Mouse (Mus musculus): Measurements from ENCODE around the gene Zdhhc12.
"Not testable (repeated sequence)": the region's sequence is repeated elsewhere in the genome, so short reads cannot be mapped to it uniquely, and the experiment has no call there.

Zdhhc12 gene

GRCm38 (mm10) chr2:30066046-30066901 is 27.2 kb downstream of the Zdhhc12 start:
- DNase-seq (ENCODE audit: low read depth in 1 of 2, low spot score in 2 of 2) = peak; percentile 81 to 86

- DNase-seq (ENCODE audit: low read depth in 1 of 2, low spot score in 2 of 2) = no peak
Measured at GRCm38 (mm10) chr2:30064298-30064697, 29.1 kb downstream of the Zdhhc12 start.

- no peak for DNase-seq (ENCODE audit: low read depth in 1 of 2, low spot score in 2 of 2)
Measured at GRCm38 (mm10) chr2:30063791-30064190, 29.7 kb downstream of the Zdhhc12 start.

GRCm38 (mm10) chr2:30063235-30063634 is 30.2 kb downstream of the Zdhhc12 start:
- DNase-seq (ENCODE audit: low read depth in 1 of 2, low spot score in 2 of 2) = no peak

GRCm38 (mm10) chr2:30062249-30063093 is 31.0 kb downstream of the Zdhhc12 start:
- DNase-seq (ENCODE audit: low read depth in 1 of 2, low spot score in 2 of 2) = no peak

GRCm38 (mm10) chr2:30061215-30062166 is 32.0 kb downstream of the Zdhhc12 start:
- DNase-seq (ENCODE audit: low read depth in 1 of 2, low spot score in 2 of 2) = no peak

GRCm38 (mm10) chr2:30058418-30058817 is 35.0 kb downstream of the Zdhhc12 start:
- DNase-seq (ENCODE audit: low read depth in 1 of 2, low spot score in 2 of 2) = no peak

- DNase-seq (ENCODE audit: low read depth in 1 of 2, low spot score in 2 of 2) = no peak
Measured at GRCm38 (mm10) chr2:30057223-30057904, 36.1 kb downstream of the Zdhhc12 start, which contains the start of gene Set. TSS of gene Set (plus strand) at chr2:30057378.

GRCm38 (mm10) chr2:30056736-30057135 is 36.7 kb downstream of the Zdhhc12 start:
- no peak for DNase-seq (ENCODE audit: low read depth in 1 of 2, low spot score in 2 of 2)

GRCm38 (mm10) chr2:30055310-30055709 is 38.1 kb downstream of the Zdhhc12 start:
- not testable (repeated sequence) for DNase-seq (ENCODE audit: low read depth in 1 of 2, low spot score in 2 of 2)

GRCm38 (mm10) chr2:30051992-30052761 is 41.3 kb downstream of the Zdhhc12 start:
- DNase-seq (ENCODE audit: low read depth in 1 of 2, low spot score in 2 of 2) = no peak

GRCm38 (mm10) chr2:30049831-30050230 is 43.6 kb downstream of the Zdhhc12 start:
- DNase-seq (ENCODE audit: low read depth in 1 of 2, low spot score in 2 of 2) = no peak

- peak; percentile 92 to 96 for DNase-seq (ENCODE audit: low read depth in 1 of 2, low spot score in 2 of 2)
Measured at GRCm38 (mm10) chr2:30048699-30049388, 44.6 kb downstream of the Zdhhc12 start, which contains the start of gene Wdr34. TSS of gene Wdr34 (minus strand) at chr2:30048881.

GRCm38 (mm10) chr2:30048101-30048501 is 45.3 kb downstream of the Zdhhc12 start:
- DNase-seq (ENCODE audit: low read depth in 1 of 2, low spot score in 2 of 2) = no peak

- no peak for DNase-seq (ENCODE audit: low read depth in 1 of 2, low spot score in 2 of 2)
Measured at GRCm38 (mm10) chr2:30047127-30047526, 46.3 kb downstream of the Zdhhc12 start.

GRCm38 (mm10) chr2:30044550-30044949 is 48.9 kb downstream of the Zdhhc12 start:
- no peak for DNase-seq (ENCODE audit: low read depth in 1 of 2, low spot score in 2 of 2)

GRCm38 (mm10) chr2:30042445-30042844 is 51.0 kb downstream of the Zdhhc12 start:
- DNase-seq (ENCODE audit: low read depth in 1 of 2, low spot score in 2 of 2) = peak in 1 of 2 experiments; percentile 58
